Mouse (Mus musculus): ENCODE data around the gene Gm572. TPM values are rescaled to one million over a fixed set of nuclear protein-coding genes. Genes with fewer than 3 reads are reported as not detected.

The Gm572 gene
- polyA plus RNA-seq, 1 experiment from 2014 or later: not detected

DNA sequence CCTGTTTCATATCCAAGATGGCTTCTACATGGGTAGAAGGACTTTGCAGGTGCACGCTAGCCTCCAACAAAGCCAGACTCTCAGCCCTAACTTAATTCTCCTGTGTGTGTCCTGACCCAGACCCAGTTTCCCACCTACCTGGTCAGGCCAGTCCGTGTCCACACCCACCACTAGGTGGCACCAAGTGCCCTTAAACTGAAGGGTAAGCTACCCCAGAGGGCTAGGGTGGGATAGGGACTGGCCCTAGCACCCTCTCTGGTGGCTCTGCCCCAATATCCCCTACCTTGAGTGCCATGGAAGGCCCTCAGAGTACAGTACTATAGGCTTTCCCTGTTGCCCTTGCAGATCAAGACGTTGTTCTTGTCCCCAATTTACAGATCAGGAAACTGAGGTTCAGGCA lies 61.6 kb downstream of the Gm572 start:
- 49% methylated on average over 3 of the region's 3 CpGs for WGBS
- Histone ChIP-seq H3K4me2 (replicated peaks) (no peak overlapping the region), H3K9ac (no peak overlapping the region)

GRCm38 (mm10) chr4:148708836-148709235 lies 65.7 kb downstream of the Gm572 start:
- Histone ChIP-seq H3K4me1 (peaks cover 45% of the 10 kb centered on the region), H3K36me3 (no peaks in the 10 kb centered on the region), H3K9ac (no peak overlapping the region), H3K27me3 (replicated peaks) (peaks cover 8% of the 10 kb centered on the region; the same call in 1 of the 2 replicates), H3K4me2 (replicated peaks) (no peak overlapping the region), H3K9me3 (no peaks in the 10 kb centered on the region), H3K27ac (no peak overlapping the region), H3K4me3 (no peak overlapping the region)
- 49% methylated on average over 11 of the region's 11 CpGs for WGBS
- no peak for ATAC-seq (ENCODE audit: low FRiP score, low read depth)

More for the DNA sequence above, 61.6 kb downstream of the Gm572 start:
- H3K9me3 ChIP-seq: no peaks in the 10 kb centered on the region
- H3K27me3 ChIP-seq (replicated peaks): peaks cover 8% of the 10 kb centered on the region; the same call in 1 of the 2 replicates
- H3K4me3 ChIP-seq: no peak overlapping the region
- H3K36me3 ChIP-seq: no peaks in the 10 kb centered on the region
- no peak overlapping the region for H3K27ac ChIP-seq
- H3K4me1 ChIP-seq: peaks cover 8% of the 10 kb centered on the region; the same call in 1 of the 2 replicates
- peak; percentile 74 for ATAC-seq (ENCODE audit: low FRiP score, low read depth)

- H3K9me3 ChIP-seq: no peaks in the 10 kb centered on the region
- H3K9ac ChIP-seq: no peak overlapping the region
- H3K27me3 ChIP-seq (replicated peaks): peaks cover 7% of the 10 kb centered on the region; the same call in 1 of the 2 replicates
- no peak for ATAC-seq (ENCODE audit: low FRiP score, low read depth)
- H3K27ac ChIP-seq: no peak overlapping the region
- WGBS: 30% methylated on average over 2 of the region's 2 CpGs
- H3K4me3 ChIP-seq: no peak overlapping the region
- no peak overlapping the region for H3K4me2 ChIP-seq (replicated peaks)
- peaks cover 50% of the 10 kb centered on the region for H3K4me1 ChIP-seq
- no peaks in the 10 kb centered on the region for H3K36me3 ChIP-seq
Measured at GRCm38 (mm10) chr4:148710446-148710845, 67.3 kb downstream of the Gm572 start.

DNA sequence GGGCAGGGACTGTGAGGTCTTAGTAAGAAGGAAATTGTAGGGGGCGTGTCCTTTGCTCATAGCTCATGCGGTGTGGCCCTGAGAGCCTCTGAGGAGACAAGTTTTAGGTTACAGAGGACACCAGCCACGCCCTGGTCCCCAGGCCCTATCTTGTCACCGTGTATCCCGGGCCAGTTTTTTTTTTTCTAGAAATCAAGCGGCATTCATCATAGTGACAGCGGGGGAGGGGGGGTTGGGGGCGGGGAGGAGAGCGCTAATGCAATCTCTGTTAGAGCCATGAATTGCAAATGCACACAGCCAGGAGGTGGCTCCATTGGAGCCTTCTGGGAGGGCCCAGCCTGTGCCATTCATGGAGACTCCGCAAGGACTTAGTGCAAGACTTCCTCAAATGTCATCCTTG lies 68.2 kb downstream of the Gm572 start:
- Histone ChIP-seq H3K4me3 (no peak overlapping the region), H3K9ac (no peak overlapping the region), H3K36me3 (no peaks in the 10 kb centered on the region), H3K4me1 (peaks cover 50% of the 10 kb centered on the region), H3K27ac (no peak overlapping the region), H3K27me3 (replicated peaks) (no peaks in the 10 kb centered on the region), H3K4me2 (replicated peaks) (peak overlapping the region; percentile 25; the same call in 1 of the 2 replicates), H3K9me3 (no peaks in the 10 kb centered on the region)
- WGBS: 4% methylated on average over 10 of the region's 10 CpGs
- peak; percentile 19; the same call in 1 of the 2 replicates for ATAC-seq (ENCODE audit: low FRiP score, low read depth)

DNA sequence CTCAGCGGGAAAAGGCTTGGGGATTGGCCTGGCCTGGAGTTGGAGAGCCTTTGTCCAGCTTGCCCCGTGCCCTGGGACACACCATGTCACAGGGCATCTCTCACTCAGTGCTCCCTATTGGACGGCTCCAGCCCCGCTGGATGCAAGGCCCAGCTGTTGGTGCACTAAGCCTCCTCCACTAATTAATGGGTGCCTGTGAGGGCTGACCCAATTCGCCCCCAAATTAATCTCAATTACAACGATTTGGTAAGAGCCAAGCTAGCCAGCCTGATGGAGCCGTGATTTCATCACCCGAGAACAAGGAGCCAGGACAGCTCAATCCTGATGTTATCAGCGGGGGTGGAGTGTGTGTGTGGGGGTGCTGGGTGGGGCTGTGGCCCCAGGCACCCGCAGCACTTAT lies 69.5 kb downstream of the Gm572 start:
- 45% methylated on average over 10 of the region's 10 CpGs for WGBS
- H3K4me3 ChIP-seq: no peak overlapping the region
- ATAC-seq (ENCODE audit: low FRiP score, low read depth): no peak
- 0 out of 2 replicates have a peak overlapping the region, but pooled peaks have one; percentile 6 for H3K9ac ChIP-seq
- no peak overlapping the region for H3K27ac ChIP-seq
- no peaks in the 10 kb centered on the region for H3K36me3 ChIP-seq
- no peak overlapping the region for H3K4me2 ChIP-seq (replicated peaks)
- no peaks in the 10 kb centered on the region for H3K9me3 ChIP-seq
- H3K27me3 ChIP-seq (replicated peaks): no peaks in the 10 kb centered on the region
- peaks cover 50% of the 10 kb centered on the region for H3K4me1 ChIP-seq

GRCm38 (mm10) chr4:148714064-148714463 lies 70.9 kb downstream of the Gm572 start:
- Histone ChIP-seq H3K9ac (0 out of 2 replicates have a peak overlapping the region, but pooled peaks have one; percentile 13), H3K9me3 (no peaks in the 10 kb centered on the region), H3K4me2 (replicated peaks) (no peak overlapping the region), H3K36me3 (no peaks in the 10 kb centered on the region), H3K4me1 (peaks cover 45% of the 10 kb centered on the region), H3K27ac (no peak overlapping the region), H3K27me3 (replicated peaks) (no peaks in the 10 kb centered on the region), H3K4me3 (no peak overlapping the region)
- WGBS: 53% methylated on average over 8 of the region's 8 CpGs
- ATAC-seq (ENCODE audit: low FRiP score, low read depth): peak; percentile 10; the same call in 1 of the 2 replicates

DNA sequence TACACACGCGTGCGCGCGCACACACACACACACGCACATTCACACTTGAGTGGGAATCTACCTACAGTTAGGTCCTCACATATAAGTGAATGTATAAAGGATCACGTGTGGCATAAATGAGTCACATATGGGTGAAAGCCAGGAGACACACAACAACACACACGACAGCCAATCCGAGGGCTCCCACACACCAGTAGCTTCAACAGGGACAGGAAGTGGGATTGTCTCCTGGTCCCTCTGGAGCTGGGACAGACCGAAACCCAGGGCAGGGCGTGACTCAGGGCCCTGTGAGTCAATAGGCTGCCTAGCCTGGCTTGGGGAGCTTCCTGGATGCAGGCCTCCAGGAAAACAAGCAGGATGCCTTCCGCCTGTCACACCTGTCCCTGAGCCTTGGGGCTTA lies 71.6 kb downstream of the Gm572 start:
- no peak for ATAC-seq (ENCODE audit: low FRiP score, low read depth)
- Histone ChIP-seq H3K4me3 (no peak overlapping the region), H3K27ac (no peak overlapping the region), H3K4me1 (peaks cover 42% of the 10 kb centered on the region), H3K4me2 (replicated peaks) (no peak overlapping the region), H3K27me3 (replicated peaks) (no peaks in the 10 kb centered on the region; the same call in 1 of the 2 replicates), H3K9ac (no peak overlapping the region), H3K36me3 (no peaks in the 10 kb centered on the region), H3K9me3 (no peaks in the 10 kb centered on the region)
- 86% methylated on average over 12 of the region's 12 CpGs for WGBS

- no peak overlapping the region for H3K9ac ChIP-seq
- H3K27ac ChIP-seq: no peak overlapping the region
- H3K4me2 ChIP-seq (replicated peaks): no peak overlapping the region
- 46% methylated on average over 3 of the region's 3 CpGs for WGBS
- H3K9me3 ChIP-seq: no peaks in the 10 kb centered on the region
- peaks cover 39% of the 10 kb centered on the region for H3K4me1 ChIP-seq
- H3K4me3 ChIP-seq: no peak overlapping the region
- no peaks in the 10 kb centered on the region for H3K36me3 ChIP-seq
- H3K27me3 ChIP-seq (replicated peaks): no peaks in the 10 kb centered on the region; the same call in 1 of the 2 replicates
- no peak for ATAC-seq (ENCODE audit: low FRiP score, low read depth)
Measured at GRCm38 (mm10) chr4:148715396-148715795, 72.3 kb downstream of the Gm572 start.

Other genes with a start within 250 kb of the Gm572 start
- 19.5 and 19.7 TPM in 2 replicates for gene Ubiad1, start 198.5 kb upstream of the Gm572 start, polyA plus RNA-seq (2016; fragmentation: Nextera tagmentation; extraction: Ambion mirVana)
- 27.7 and 28.2 TPM in 2 replicates for gene Mtor, start 194.7 kb upstream of the Gm572 start, polyA plus RNA-seq (2016; fragmentation: Nextera tagmentation; extraction: Ambion mirVana)
- gene Angptl7, start 142.9 kb upstream of the Gm572 start, polyA plus RNA-seq (2016; fragmentation: Nextera tagmentation; extraction: Ambion mirVana): 0.29 and 0.37 TPM in 2 replicates
- gene Exosc10, start 84.9 kb upstream of the Gm572 start, polyA plus RNA-seq (2016; fragmentation: Nextera tagmentation; extraction: Ambion mirVana): 88.3 and 95.6 TPM in 2 replicates
- 167 and 170 TPM in 2 replicates for gene Srm, start 51.8 kb upstream of the Gm572 start, polyA plus RNA-seq (2016; fragmentation: Nextera tagmentation; extraction: Ambion mirVana)
- gene Masp2, start 40.8 kb upstream of the Gm572 start, polyA plus RNA-seq (2016; fragmentation: Nextera tagmentation; extraction: Ambion mirVana): 0.27 and 0.38 TPM in 2 replicates
- 323 and 327 TPM in 2 replicates for gene Tardbp, start 16.3 kb upstream of the Gm572 start, polyA plus RNA-seq (2016; fragmentation: Nextera tagmentation; extraction: Ambion mirVana)
- 14.2 and 16.3 TPM in 2 replicates for gene Casz1, start 161.1 kb downstream of the Gm572 start, polyA plus RNA-seq (2016; fragmentation: Nextera tagmentation; extraction: Ambion mirVana)